Mouse (Mus musculus) CH12F3 (cell line): ENCODE results near the gene Hspb11.

Experiments
- in situ Hi-C: fragments of 300-500 bp; cut with MboI; formaldehyde crosslinking; loops from 2 replicates; pipeline ENCODE4 v1.14.3; 2020; ENCODE audit warnings: low sequenced_read_pairs

Hspb11 gene

GRCm38 (mm10) chr4:107253125-107254091, at the start of gene Hspb11, which contains the start of gene Lrrc42:
Gene Hspb11 (plus strand): TSS chr4:107253593.
Gene Lrrc42 (minus strand): TSS chr4:107253532.
- in situ Hi-C loops = no loop called here

- in situ Hi-C loops = no loop called here
These were observed 46.4 kb upstream of the Hspb11 start for GRCm38 (mm10) chr4:107207016-107207415.

GRCm38 (mm10) chr4:107208880-107209279, 44.5 kb upstream of the Hspb11 start, which contains the start of gene Ldlrad1:
Gene Ldlrad1 (plus strand): TSS chr4:107209180.
- in situ Hi-C loops = no loop called here

GRCm38 (mm10) chr4:107210483-107211097, 42.8 kb upstream of the Hspb11 start:
- in situ Hi-C loops = no loop called here

- in situ Hi-C loops = no loop called here
These were observed 41.9 kb upstream of the Hspb11 start for GRCm38 (mm10) chr4:107211465-107211864.

- in situ Hi-C loops = no loop called here
These were observed 41.5 kb upstream of the Hspb11 start for GRCm38 (mm10) chr4:107211936-107212335.

- in situ Hi-C loops = no loop called here
These were observed 39.9 kb upstream of the Hspb11 start for GRCm38 (mm10) chr4:107213279-107214011.

- in situ Hi-C loops = no loop called here
These were observed 35.8 kb upstream of the Hspb11 start for GRCm38 (mm10) chr4:107217574-107217973.

- in situ Hi-C loops = no loop called here
These were observed 31.9 kb upstream of the Hspb11 start for GRCm38 (mm10) chr4:107221524-107221923.

- in situ Hi-C loops = no loop called here
These were observed 29.9 kb upstream of the Hspb11 start for GRCm38 (mm10) chr4:107223225-107224204.

GRCm38 (mm10) chr4:107226313-107226712, 27.1 kb upstream of the Hspb11 start:
- in situ Hi-C loops = no loop called here

GRCm38 (mm10) chr4:107232219-107232618, 21.2 kb upstream of the Hspb11 start:
- in situ Hi-C loops = no loop called here

- in situ Hi-C loops = no loop called here
These were observed 15.1 kb upstream of the Hspb11 start for GRCm38 (mm10) chr4:107238253-107238652.

GRCm38 (mm10) chr4:107240196-107240595, 13.2 kb upstream of the Hspb11 start:
- in situ Hi-C loops = loop anchor here (10.0 kb wide), 1 partner anchor 105 kb away; no protein-coding TSS in a partner anchor

- in situ Hi-C loops = loop anchor here (10.0 kb wide), 1 partner anchor 101 kb away; no protein-coding TSS in a partner anchor
These were observed 9.7 kb upstream of the Hspb11 start for GRCm38 (mm10) chr4:107243365-107244333.

- in situ Hi-C loops = loop anchor here (10.0 kb wide), 1 partner anchor 99 kb away; no protein-coding TSS in a partner anchor
These were observed 8.0 kb upstream of the Hspb11 start for GRCm38 (mm10) chr4:107245368-107245767.

- in situ Hi-C loops = loop anchor here (10.0 kb wide), 1 partner anchor 99 kb away; no protein-coding TSS in a partner anchor
These were observed 7.4 kb upstream of the Hspb11 start for GRCm38 (mm10) chr4:107246040-107246439.

GRCm38 (mm10) chr4:107247110-107247509, 6.3 kb upstream of the Hspb11 start:
- in situ Hi-C loops = loop anchor here (10.0 kb wide), 1 partner anchor 98 kb away; no protein-coding TSS in a partner anchor
